Mouse (Mus musculus) frontal cortex, postnatal 10 days (tissue): Measurements from ENCODE around the gene Rbm20.
"Not testable (repeated sequence)": the region's sequence is repeated elsewhere in the genome, so short reads cannot be mapped to it uniquely, and the experiment has no call there.

Source experiments
- DNase-seq, 2 experiments: peaks; one replicate each; pipeline ENCODE4 v3.0.0; 2022; ENCODE audit warnings: low spot score in 2 of 2, mixed read lengths in 1 of 2

Rbm20 gene

DNA sequence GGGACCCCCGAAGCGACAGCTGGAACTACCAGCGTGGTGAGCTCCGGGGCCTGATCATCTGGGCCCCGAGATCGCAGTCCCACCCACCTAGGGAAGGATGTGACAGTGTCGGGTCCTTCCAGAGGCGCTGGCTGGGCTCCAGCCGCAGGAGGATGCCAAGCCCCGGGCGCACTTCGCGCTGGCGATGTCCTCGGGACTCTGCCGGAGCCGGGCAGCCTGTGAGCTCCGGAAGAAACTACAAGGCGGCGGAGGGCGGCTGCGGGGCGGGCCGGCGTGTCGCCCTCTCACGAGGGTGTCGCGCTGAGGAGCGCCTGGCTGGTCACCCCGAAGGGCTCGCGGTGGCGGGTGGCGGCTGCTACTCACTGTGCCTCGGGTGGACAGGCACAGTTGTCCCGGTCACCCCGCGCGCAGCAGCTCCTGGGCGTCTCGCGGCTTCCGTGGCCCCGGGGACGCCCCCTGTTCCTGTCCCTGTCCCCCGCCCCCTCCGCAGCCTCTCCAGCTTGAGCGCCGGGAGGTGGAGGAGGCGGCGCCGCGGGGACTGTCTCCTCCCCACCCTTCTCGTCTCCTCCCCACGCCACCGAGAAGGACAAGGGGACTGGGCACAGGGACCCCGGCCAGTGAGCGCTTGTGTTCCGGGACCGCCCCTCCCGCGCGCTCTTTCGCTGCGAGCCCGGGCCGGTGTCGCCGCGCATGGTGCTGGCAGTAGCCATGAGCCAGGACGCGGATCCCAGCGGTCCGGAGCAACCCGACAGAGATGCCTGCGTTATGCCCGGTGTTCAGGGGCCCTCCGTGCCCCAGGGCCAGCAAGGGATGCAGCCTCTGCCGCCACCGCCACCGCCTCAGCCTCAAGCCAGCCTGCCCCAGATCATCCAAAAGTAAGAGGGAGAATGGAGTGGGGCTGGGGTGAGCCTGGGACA, at the start of gene Rbm20:
Gene Rbm20 (plus strand): TSS at position 589 of the 917 bp plus-strand sequence.
- peak; percentile 19 to 38 for DNase-seq

DNA sequence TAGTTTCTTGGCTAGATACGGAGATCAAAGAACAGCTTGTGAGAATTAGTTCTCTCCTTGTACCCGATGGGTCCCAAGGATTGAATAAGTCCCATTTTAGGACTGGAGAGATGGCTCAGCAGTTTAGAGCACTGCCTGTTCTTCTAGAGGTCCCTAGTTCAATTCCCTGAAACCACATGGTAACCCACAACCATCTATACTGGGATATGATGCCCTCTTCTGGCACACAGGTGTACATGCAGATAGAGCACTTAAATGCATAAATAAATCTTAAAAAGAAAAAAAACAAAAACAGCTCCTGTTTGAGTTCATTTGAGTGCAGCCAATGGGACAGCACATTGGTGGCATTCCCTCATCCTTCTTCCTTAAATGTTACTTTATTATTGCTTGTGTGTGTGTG, 39.1 kb upstream of the Rbm20 start:
- no peak for DNase-seq

- DNase-seq = no peak
These were observed 38.4 kb upstream of the Rbm20 start for GRCm38 (mm10) chr19:53638727-53639126.

GRCm38 (mm10) chr19:53644020-53644595, 33.0 kb upstream of the Rbm20 start:
- DNase-seq = no peak

GRCm38 (mm10) chr19:53647301-53647700, 29.8 kb upstream of the Rbm20 start:
- no peak for DNase-seq

- DNase-seq = no peak
These were observed 29.1 kb upstream of the Rbm20 start for GRCm38 (mm10) chr19:53648056-53648455.

DNA sequence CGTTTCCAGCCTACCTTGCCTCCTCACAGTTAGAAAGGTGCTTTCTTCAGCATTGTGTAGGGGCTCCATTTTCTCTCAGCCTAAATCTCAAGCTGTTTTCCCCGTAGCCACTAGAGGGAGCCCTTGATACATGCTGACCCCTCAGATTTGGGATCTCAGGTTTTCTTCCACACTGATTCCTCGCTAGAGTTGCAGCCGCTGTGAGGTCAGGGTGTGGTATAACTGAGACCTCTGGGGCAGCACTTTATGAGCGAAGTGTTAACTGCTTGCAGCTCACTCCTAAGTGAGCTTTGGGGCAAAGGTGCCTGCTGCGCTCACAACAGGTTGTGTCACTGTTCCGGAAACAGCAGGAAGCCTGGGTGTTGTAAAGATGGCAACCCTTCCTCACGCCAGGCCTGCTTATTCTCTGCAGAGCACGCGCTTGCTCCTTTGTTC, 28.3 kb upstream of the Rbm20 start:
- peak; percentile 46 to 71 for DNase-seq

GRCm38 (mm10) chr19:53649361-53649760, 27.7 kb upstream of the Rbm20 start:
- DNase-seq = no peak

GRCm38 (mm10) chr19:53649802-53650201, 27.3 kb upstream of the Rbm20 start:
- no peak for DNase-seq

DNA sequence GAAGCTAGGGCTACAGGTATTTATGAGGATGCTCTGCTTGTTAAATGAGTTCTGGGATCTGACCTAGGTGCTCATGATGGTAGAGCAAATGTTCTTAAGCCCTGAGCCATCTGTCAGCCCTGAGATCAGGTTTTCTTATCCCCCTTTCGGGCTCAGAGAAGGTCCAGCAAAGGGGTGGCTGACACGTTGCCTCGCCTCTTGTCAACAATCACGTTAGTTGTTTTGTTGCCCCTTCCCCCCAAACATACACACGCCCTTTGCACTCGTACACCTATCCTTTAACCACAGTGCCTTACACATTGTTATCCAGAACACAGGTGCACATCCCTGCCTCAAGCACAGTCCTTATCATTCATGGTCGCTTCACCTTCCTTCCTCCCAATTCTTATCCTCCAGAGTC, 26.2 kb upstream of the Rbm20 start:
- DNase-seq = no peak

DNA sequence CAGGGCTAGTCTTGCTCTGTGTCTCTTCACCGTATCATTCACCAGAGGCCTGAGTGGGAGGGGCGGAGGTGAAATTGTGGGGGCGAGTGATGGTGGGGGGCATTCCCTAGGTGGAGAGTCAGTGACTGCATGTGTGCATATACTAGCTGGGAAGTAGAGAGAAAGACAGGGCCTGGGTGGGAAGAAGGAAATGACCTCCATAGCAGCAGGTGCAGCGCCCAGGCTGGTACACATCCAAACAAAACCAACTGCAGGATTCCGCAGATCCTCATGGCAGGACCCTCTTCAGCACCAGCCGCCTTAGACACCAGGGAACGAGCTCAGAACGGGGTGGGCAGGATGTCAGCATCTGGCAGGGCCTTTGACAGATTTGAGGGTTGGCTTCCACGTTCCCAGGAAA, 24.8 kb upstream of the Rbm20 start:
- no peak for DNase-seq

GRCm38 (mm10) chr19:53653624-53654467, 23.3 kb upstream of the Rbm20 start:
- DNase-seq = no peak

DNA sequence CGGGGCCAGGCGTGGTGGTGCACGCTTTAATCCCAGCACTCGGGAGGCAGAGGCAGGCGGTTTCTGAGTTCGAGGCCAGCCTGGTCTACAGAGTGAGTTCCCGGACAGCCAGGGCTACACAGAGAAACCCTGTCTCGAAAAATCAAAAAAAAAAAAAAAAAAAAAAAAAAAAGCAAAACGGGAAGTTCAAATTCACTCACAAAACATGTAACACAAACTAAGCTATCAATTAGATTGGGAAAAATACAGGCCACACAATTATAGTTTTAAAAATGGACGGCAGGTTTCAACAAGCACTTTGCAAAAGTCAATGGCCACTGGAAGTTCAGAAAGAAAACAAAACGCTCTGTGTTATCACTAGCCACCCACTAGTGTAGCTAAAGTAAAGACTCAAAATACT, 20.7 kb upstream of the Rbm20 start:
- not testable (repeated sequence) for DNase-seq

DNA sequence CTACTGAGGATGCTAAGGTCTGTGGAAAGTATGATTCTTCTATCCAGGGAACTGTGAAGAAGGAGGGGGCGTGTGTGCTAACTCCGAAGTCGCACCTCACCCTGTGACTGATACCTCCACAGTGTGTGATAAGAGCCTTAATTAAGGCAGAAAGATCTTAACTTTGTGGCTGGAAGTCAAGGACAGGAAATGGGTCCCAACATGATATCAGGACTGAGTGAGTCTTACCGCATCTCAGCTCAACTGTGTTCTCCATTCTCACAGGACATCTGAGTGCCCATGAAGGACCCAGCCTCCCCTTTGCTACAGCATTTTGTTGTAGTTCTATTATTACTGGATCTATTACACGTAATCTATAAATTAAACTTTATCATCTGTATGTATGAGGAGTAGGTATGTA, 19.7 kb upstream of the Rbm20 start:
- no peak for DNase-seq

DNA sequence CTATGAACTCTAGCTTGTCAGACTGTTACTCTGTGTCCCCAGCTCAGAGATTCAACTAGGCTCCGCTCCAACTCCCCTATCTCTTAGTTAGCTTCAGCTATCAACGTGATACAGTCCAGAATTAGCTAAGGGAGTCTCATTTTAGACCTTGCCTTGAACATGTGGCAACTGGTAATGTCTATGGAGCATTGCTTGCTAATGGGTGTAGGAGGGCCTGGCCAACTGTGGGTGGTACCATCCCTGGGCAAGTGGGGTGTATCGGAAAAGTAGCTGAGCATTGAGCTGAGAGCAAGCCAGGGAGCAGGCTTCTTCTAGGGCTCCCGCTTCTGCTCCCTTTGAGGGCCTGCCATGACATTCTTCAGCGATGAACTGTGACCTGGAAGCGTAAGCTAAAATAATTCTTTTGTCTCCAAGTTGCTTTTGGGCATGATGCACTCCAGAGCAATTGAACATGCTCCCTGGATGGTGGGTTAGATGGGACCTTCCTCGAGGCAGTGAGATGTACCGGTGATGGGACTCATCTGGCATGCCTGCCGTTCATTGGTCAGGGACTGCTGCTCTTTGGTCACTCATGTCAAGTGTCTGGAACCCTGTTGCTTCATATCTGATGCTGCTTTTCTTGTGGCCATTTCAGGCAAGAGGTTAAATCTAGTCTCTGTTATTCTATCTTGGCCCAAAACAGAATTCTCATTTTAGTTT, 16.2 kb upstream of the Rbm20 start:
- no peak for DNase-seq

GRCm38 (mm10) chr19:53661938-53662722, 15.0 kb upstream of the Rbm20 start:
- no peak for DNase-seq

- no peak for DNase-seq
These were observed 12.3 kb upstream of the Rbm20 start for GRCm38 (mm10) chr19:53664831-53665230.

DNA sequence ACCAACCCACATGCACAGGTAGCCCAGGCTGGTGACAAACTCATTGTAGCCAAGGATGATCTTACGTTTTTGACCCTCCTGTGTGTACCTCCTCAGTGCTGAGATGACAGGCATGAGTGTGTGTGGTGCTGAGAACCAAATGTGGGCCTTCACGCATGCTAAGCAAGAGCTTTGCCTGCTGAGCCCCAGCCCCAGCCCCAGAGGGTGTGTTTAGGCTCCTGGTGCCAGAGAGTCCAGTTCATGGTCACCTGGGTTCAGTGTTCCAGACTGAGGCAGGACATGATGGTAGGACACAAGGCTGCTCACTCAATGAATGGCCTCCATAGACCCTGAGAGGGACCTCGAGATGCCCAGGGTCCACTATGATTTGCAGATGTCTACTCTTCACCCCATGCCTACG, 11.7 kb upstream of the Rbm20 start:
- DNase-seq = no peak

DNA sequence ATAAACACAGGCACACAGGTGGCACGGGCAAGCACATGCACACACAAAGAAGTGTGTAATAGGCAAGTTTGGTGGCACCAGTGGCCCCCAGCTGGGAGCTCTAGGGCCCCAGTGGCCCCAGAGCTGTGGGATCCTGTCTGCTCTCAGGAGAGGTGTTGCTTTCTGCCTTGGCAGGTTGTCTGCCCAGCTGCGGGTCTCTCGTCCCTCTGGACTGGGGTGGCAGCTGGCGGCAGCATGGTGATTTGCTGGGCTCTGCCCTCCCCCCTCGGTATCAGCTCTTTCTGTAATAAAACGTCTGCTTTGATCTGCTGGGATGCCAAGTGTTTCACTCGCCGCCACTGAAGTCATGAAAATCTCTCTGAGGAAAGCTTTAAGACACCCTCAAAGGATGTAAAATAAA, 10.4 kb upstream of the Rbm20 start:
- no peak for DNase-seq

GRCm38 (mm10) chr19:53668821-53669220, 8.3 kb upstream of the Rbm20 start:
- no peak for DNase-seq

- no peak for DNase-seq
These were observed 6.4 kb upstream of the Rbm20 start for GRCm38 (mm10) chr19:53670625-53671141.
